Mouse (Mus musculus): ENCODE measurements around the gene Hnf1a. TPM values are rescaled to one million over a fixed set of nuclear protein-coding genes. Genes with fewer than 3 reads are reported as not detected.

The Hnf1a gene
- total RNA-seq (2015; ENCODE audit: low replicate concordance) (not detected in 2 replicates), total RNA-seq (2017; ENCODE audit: low replicate concordance) (not detected in 2 replicates)

- ATAC-seq (replicated peaks; ENCODE audit: low FRiP score, poor library complexity, severe bottlenecking): no peak
Observed at GRCm38 (mm10) chr5:114970824-114971227, at the start of gene Hnf1a. Hnf1a (minus strand) TSS chr5:114971094.

- ATAC-seq (replicated peaks; ENCODE audit: low FRiP score, poor library complexity, severe bottlenecking): peak; percentile 62
Observed at GRCm38 (mm10) chr5:115018813-115019212, 47.9 kb upstream of the Hnf1a start.

DNA sequence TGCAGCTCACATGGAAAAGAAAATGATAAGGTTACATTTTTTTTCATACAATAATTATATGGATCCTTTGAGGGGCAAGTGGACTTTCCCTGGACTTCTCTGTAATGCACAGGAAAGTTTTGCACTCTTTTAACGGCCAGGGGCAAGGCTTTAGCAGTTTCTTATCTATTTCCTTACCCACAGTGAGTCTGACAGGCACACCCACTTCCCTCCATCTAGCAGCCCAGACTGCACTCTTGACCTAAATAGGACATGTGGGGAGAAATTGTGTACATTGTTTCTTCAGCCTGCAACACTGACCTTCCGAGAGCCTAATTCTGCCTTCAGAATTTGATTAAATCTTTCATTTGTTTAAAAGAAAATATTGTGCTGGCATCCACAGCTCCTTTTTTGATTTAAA lies 47.4 kb upstream of the Hnf1a start:
- ATAC-seq (replicated peaks; ENCODE audit: low FRiP score, poor library complexity, severe bottlenecking): peak; percentile 91

DNA sequence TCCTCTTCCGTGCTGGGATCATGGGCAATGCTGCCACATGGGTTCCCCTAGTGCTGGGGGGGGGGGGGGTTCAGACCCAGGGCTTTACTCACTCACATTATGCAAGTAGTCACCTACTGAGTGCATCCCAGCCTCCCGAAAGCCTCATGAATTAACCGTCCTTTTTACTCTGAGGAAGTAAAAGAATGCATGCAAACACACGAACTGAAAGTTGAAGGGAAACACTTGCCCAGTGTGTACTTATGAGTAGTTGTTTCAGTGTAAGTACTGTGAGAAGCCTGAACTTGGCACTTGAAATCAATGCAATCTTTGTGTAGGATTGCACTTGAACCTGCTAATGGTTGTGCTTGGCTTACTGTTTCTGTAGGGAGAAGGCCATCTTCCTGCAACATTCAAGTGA lies 44.2 kb upstream of the Hnf1a start:
- ATAC-seq (replicated peaks; ENCODE audit: low FRiP score, poor library complexity, severe bottlenecking): no peak

DNA sequence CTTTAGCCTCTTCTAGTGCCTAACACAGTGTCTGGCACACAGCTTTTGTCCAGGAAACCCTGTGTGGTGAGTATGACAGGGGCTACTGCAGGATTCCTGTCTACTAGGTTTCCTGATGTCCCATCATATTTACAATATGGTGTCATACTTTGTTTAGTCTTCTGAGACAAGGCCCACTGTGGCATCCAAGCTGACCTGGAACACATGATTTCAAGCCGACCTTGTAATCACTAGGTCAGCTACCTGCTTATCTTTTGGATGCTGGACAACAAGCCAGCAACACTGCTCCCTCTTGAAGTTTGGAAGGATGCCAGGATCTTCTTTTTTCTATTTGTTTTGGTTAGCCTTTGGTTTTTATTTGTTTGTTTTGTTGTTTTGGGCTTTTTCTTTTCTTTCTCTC lies 43.7 kb upstream of the Hnf1a start:
- peak; percentile 44 for ATAC-seq (replicated peaks; ENCODE audit: low FRiP score, poor library complexity, severe bottlenecking)

DNA sequence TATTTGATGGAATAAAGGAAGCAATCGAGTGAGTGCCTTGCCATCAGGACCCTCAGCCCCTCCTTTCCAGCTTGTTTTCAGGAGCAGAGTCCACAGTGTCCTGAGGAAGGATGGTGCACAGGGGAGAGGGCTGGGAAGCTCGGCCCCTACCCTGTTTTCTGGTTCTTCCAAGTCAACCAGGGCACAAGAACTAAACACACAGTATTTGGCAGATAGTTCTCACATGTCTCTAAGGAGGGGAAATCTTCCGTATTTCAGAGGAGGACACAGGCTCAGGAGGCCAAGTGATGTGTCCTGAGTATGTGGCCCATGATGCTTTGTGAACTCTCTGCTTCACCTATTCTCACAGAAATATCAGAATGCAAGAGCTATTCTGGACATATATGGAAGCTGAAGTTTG lies 42.5 kb upstream of the Hnf1a start:
- ATAC-seq (replicated peaks; ENCODE audit: low FRiP score, poor library complexity, severe bottlenecking): no peak

- ATAC-seq (replicated peaks; ENCODE audit: low FRiP score, poor library complexity, severe bottlenecking): peak; percentile 35
Observed at GRCm38 (mm10) chr5:115011519-115012261, 40.8 kb upstream of the Hnf1a start.

GRCm38 (mm10) chr5:115011217-115011518 lies 40.3 kb upstream of the Hnf1a start:
- no peak for ATAC-seq (replicated peaks; ENCODE audit: low FRiP score, poor library complexity, severe bottlenecking)

GRCm38 (mm10) chr5:115010577-115011216 lies 39.8 kb upstream of the Hnf1a start, which contains the start of gene Sppl3:
Sppl3 (plus strand) TSS chr5:115011137.
- ATAC-seq (replicated peaks; ENCODE audit: low FRiP score, poor library complexity, severe bottlenecking): peak; percentile 69

- ATAC-seq (replicated peaks; ENCODE audit: low FRiP score, poor library complexity, severe bottlenecking): no peak
Observed at GRCm38 (mm10) chr5:115009961-115010360, 39.1 kb upstream of the Hnf1a start.

- no peak for ATAC-seq (replicated peaks; ENCODE audit: low FRiP score, poor library complexity, severe bottlenecking)
Observed at GRCm38 (mm10) chr5:115009143-115009542, 38.2 kb upstream of the Hnf1a start.

- ATAC-seq (replicated peaks; ENCODE audit: low FRiP score, poor library complexity, severe bottlenecking): no peak
Observed at GRCm38 (mm10) chr5:115008307-115008706, 37.4 kb upstream of the Hnf1a start.

DNA sequence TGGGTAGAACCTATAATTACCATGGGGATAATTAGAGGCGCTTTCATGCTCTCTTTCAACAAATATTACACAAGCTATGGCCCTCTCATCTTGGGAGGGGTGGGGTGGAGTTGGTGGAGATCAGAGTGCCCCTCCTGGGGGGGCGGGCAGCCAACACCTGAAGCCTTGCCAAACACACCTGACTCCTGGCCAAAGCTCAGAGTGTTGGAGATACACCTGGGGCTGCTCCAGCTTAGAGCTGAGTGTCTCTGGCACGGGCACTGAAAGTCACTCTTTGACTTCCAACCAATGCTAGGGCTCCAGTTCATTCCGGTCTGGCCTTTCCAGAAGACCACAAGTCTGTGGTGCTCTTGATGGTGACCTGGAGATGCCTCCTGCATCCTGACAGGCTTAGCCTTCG lies 36.9 kb upstream of the Hnf1a start:
- ATAC-seq (replicated peaks; ENCODE audit: low FRiP score, poor library complexity, severe bottlenecking): no peak

GRCm38 (mm10) chr5:115003224-115003873 lies 32.5 kb upstream of the Hnf1a start:
- no peak for ATAC-seq (replicated peaks; ENCODE audit: low FRiP score, poor library complexity, severe bottlenecking)

GRCm38 (mm10) chr5:115002781-115003180 lies 31.9 kb upstream of the Hnf1a start:
- ATAC-seq (replicated peaks; ENCODE audit: low FRiP score, poor library complexity, severe bottlenecking): no peak

DNA sequence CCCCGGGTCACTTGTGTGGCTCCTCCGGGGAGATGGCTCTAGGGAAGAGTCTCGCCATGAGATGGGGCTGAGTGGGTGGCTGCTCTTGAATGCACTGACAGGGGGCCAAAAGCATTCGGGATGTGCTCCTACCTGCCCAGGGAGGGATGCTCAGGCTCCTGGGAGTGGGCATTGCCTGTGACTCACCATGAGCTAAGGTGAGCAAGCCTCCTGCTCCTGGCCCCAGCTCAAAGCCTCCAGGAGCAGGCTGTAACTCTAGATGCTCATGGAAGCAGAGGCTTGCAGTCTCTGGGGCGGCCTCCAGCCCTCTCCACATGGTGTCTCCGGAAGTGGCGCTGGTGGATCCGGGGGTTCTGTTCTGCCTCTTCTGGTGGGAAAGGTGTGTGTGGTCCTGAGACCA lies 30.6 kb upstream of the Hnf1a start:
- no peak for ATAC-seq (replicated peaks; ENCODE audit: low FRiP score, poor library complexity, severe bottlenecking)

- no peak for ATAC-seq (replicated peaks; ENCODE audit: low FRiP score, poor library complexity, severe bottlenecking)
Observed at GRCm38 (mm10) chr5:115000503-115000902, 29.6 kb upstream of the Hnf1a start.

DNA sequence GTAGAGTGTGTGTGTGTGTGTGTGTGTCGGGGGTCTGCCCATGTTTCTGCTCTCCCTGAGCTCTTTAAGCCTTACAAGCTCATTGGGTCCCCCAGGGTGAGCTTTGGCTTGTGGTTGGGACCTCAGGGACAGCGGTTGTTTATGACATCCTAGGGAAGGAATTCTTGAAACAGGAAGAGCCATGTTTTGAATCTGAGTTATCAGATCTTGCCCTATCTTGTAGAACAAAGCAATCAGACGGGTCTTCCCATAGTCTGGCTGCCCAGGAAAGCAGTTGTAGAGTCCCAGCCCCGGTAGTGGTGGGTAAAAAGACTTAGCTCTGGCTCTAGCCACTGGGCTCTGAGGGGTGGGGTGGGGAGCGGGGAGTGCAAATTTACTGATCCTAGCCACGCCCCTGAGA lies 26.4 kb upstream of the Hnf1a start:
- no peak for ATAC-seq (replicated peaks; ENCODE audit: low FRiP score, poor library complexity, severe bottlenecking)

GRCm38 (mm10) chr5:114996447-114996846 lies 25.6 kb upstream of the Hnf1a start:
- no peak for ATAC-seq (replicated peaks; ENCODE audit: low FRiP score, poor library complexity, severe bottlenecking)

GRCm38 (mm10) chr5:114985074-114985473 lies 14.2 kb upstream of the Hnf1a start:
- ATAC-seq (replicated peaks; ENCODE audit: low FRiP score, poor library complexity, severe bottlenecking): no peak

GRCm38 (mm10) chr5:114982001-114982400 lies 11.1 kb upstream of the Hnf1a start:
- ATAC-seq (replicated peaks; ENCODE audit: low FRiP score, poor library complexity, severe bottlenecking): no peak
